Mouse (Mus musculus) embryonic fibroblast, embryonic 13.5 days (primary cell): ENCODE results near the gene Rreb1. TPM values are rescaled to one million over a fixed set of nuclear protein-coding genes. Genes with fewer than 3 reads are reported as not detected.
"Not testable (repeated sequence)": the region's sequence is repeated elsewhere in the genome, so short reads cannot be mapped to it uniquely, and the experiment has no call there.

Source experiments
- H3K27ac ChIP-seq: 2 replicates; pipeline ENCODE4 v1.5.1; 2012; ENCODE audit warnings: low read length, control low read depth, inconsistent platforms; ENCODE audit not compliant: insufficient read depth
- H3K4me1 ChIP-seq: 2 replicates; pipeline ENCODE4 v1.6.1; 2011; ENCODE audit warnings: low read length; ENCODE audit not compliant: control insufficient read depth, insufficient read depth
- H3K4me3 ChIP-seq: 2 replicates; pipeline ENCODE4 v1.5.1; 2011; ENCODE audit warnings: mild to moderate bottlenecking, control low read depth, low read length; ENCODE audit not compliant: insufficient read depth
- CTCF ChIP-seq: IDR thresholded peaks from 2 replicates; pipeline ENCODE4 v1.5.1; 2011; ENCODE audit warnings: mild to moderate bottlenecking, control low read depth, low read length, moderate library complexity, borderline replicate concordance; ENCODE audit not compliant: insufficient read depth
- POLR2A ChIP-seq: IDR thresholded peaks from 2 replicates; pipeline ENCODE4 v1.6.1; 2011; ENCODE audit warnings: low read depth, mild to moderate bottlenecking, control low read depth, low read length, moderate library complexity
- polyA plus RNA-seq: library from polyadenylated mRNA; stranded (reverse); fragments of >200 nt; gene quantifications from 2 replicates; pipeline ENCODE4 v1.2.4, GENCODE M21; 2011; ENCODE audit warnings: low read depth; ENCODE audit not compliant: missing spikeins, insufficient read length

Gene Rreb1
- polyA plus RNA-seq, 1 experiment = 14.1 TPM

- no peak overlapping the region for H3K4me3 ChIP-seq
- no peak overlapping the region for H3K27ac ChIP-seq
- peaks cover 7% of the 10 kb centered on the region; the same call in 1 of the 2 replicates for H3K4me1 ChIP-seq
- TF ChIP-seq POLR2A = no peak
- TF ChIP-seq CTCF = no peak
Observed at GRCm38 (mm10) chr13:37833500-37833899, 55.3 kb downstream of the Rreb1 start.

DNA sequence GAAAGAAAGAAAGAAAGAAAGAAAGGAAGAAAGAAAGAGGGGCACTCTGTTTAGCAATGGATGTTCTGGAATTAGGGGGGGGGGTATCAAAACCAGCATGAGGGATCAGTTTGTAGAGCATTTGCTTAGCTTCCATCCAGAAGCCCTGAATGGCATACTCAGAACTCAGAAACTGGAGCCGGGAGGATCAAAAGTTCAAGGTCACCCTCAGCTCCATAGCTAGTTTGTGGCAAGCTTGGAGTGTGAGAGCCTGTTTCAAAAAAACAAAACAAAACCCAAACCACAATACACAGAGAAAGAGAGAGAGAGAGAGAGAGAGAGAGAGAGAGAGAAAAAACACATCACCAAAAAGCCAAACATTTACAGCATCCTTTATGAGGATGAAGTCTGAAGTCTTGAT is 57.1 kb downstream of the Rreb1 start:
- H3K4me1 ChIP-seq = peaks cover 5% of the 10 kb centered on the region; the same call in 1 of the 2 replicates
- TF ChIP-seq POLR2A (no peak), CTCF (no peak)
- H3K27ac ChIP-seq = no peak overlapping the region
- no peak overlapping the region for H3K4me3 ChIP-seq

DNA sequence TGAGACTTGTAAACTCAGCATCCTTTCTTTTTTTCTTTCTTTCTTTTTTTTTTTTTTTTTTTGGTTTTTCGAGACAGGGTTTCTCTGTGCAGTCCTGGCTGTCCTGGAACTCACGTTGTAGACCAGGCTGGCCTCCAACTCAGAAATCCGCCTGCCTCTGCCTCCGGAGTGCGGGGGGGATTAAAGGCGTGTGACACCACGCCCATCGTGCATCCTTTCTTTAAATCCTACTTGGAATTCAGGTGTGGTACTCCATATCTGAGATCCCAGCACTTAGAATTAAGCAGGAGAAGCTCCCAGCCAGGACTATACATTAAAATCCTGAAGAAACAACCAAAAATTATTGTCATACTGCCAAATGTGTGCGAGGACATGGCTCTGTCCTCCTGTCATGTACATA is 57.6 kb downstream of the Rreb1 start:
- not testable (repeated sequence) for H3K4me3 ChIP-seq, H3K4me1 ChIP-seq, H3K27ac ChIP-seq

DNA sequence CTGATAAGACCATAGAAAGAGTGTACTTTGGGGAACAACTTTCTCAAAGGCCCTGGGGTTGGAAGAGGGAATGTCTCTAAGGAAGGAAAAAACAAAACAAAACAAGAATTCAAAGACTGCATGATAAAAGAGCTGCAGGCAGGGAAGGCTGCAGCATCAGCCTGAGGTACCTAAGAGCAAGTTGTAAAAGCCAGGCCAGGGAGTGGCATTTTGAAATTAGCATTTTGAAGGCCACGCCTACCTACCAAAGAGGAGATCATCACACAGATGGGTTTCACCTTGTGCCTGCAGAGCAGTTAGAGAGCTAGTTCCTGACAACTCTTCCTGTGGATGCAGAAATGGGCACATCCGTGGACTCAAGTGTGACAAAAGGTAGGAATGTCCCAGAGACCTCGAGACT is 59.2 kb downstream of the Rreb1 start:
- no peaks in the 10 kb centered on the region; the same call in 1 of the 2 replicates for H3K4me1 ChIP-seq
- H3K4me3 ChIP-seq = no peak overlapping the region
- H3K27ac ChIP-seq = no peak overlapping the region
- no peak for TF ChIP-seq POLR2A
- no peak for TF ChIP-seq CTCF

GRCm38 (mm10) chr13:37838260-37839183 is 60.3 kb downstream of the Rreb1 start:
- Histone ChIP-seq H3K4me1 (no peaks in the 10 kb centered on the region; the same call in 1 of the 2 replicates), H3K4me3 (no peak overlapping the region), H3K27ac (no peak overlapping the region)
- TF ChIP-seq POLR2A (no peak), CTCF (no peak)

DNA sequence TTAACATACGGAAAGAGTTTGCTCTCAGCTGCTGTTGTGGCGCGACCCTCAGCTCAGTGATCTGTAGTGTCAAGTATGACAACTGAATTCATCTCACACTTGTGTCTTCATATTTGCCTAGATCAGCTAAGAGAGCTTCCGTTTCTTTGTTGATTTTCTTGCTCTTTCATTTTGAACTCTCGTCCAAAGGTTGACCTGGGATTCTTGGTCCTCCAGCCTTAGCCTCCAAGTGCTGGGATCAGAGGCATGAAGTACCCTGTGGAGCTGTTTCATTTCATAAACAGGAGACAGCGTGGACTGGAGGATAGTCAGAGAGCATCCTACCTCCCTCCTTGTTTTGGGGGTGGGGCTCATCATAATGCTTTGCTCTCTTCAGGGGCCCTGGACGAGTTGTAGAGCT is 65.0 kb downstream of the Rreb1 start:
- peaks cover 5% of the 10 kb centered on the region; the same call in 1 of the 2 replicates for H3K4me1 ChIP-seq
- H3K4me3 ChIP-seq = no peak overlapping the region
- TF ChIP-seq CTCF (no peak), POLR2A (no peak)
- H3K27ac ChIP-seq = no peak overlapping the region

DNA sequence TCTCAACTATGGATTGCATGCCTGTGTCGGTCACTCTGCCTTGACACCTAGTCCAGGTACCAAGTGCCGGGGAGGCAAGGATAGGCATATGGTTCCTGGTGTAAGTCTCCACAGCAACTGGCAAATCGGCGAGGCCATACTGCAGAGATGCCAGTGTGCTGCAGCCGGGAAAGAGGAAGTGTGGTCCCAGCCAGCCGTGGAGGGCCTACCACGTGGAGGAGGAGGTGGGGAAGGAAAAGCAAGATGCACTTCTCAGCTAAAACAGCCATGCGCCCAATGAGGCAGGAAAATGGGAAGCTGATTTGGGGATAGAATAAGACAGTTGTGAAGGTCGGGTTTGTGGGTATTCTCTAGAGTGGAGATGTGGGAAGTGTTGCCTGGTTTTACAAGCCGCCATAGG is 65.6 kb downstream of the Rreb1 start:
- Histone ChIP-seq H3K4me3 (no peak overlapping the region), H3K4me1 (peaks cover 5% of the 10 kb centered on the region; the same call in 1 of the 2 replicates), H3K27ac (no peak overlapping the region)
- no peak for TF ChIP-seq POLR2A
- TF ChIP-seq CTCF = no peak

GRCm38 (mm10) chr13:37845156-37845555 is 67.0 kb downstream of the Rreb1 start:
- Histone ChIP-seq H3K4me3 (no peak overlapping the region), H3K27ac (no peak overlapping the region), H3K4me1 (peaks cover 5% of the 10 kb centered on the region; the same call in 1 of the 2 replicates)
- TF ChIP-seq CTCF (no peak), POLR2A (no peak)

DNA sequence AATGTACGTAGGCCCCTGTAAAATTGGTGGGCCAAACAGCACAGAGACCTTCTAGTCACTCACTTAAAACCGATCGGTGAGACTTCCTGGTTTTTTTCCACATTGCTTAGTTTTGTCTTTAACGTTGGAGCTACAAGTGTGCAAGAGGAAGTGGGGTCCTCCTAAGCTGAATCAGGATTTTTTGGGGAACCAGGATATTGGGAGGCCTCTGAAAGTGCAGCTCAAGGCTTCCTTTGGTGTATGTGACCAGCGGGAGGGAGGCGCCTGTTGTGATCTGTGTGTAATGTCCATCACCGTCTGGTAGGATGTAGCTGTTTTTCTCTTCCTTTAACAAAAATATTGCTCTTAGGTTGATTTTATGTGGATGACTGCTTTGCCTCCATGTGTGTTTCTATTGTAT is 67.4 kb downstream of the Rreb1 start:
- no peak for TF ChIP-seq CTCF
- TF ChIP-seq POLR2A = no peak
- H3K27ac ChIP-seq = no peak overlapping the region
- no peak overlapping the region for H3K4me3 ChIP-seq
- H3K4me1 ChIP-seq = peaks cover 5% of the 10 kb centered on the region; the same call in 1 of the 2 replicates

GRCm38 (mm10) chr13:37846507-37846906 is 68.3 kb downstream of the Rreb1 start:
- Histone ChIP-seq H3K4me3 (no peak overlapping the region), H3K27ac (no peak overlapping the region), H3K4me1 (peaks cover 5% of the 10 kb centered on the region; the same call in 1 of the 2 replicates)
- TF ChIP-seq CTCF (no peak), POLR2A (no peak)
